Mouse (Mus musculus) ovary, postnatal 10 days (tissue): ENCODE measurements at regions not wholly inside any gene's neighbourhood (a gene's known extent, or its start where the extent isn't known, plus 50 kb on each side); places are given as distances from the start of the nearest gene placed in this dataset.
"Not testable (repeated sequence)": the region's sequence is repeated elsewhere in the genome, so short reads cannot be mapped to it uniquely, and the experiment has no call there.

Experiments used
- DNase-seq: peaks from one replicate; pipeline ENCODE4 v3.0.0; 2022; ENCODE audit warnings: low spot score

- DNase-seq = no peak
These were observed 55.2 kb downstream of the Rdh14 start for GRCm38 (mm10) chr12:10445738-10446137.

DNA sequence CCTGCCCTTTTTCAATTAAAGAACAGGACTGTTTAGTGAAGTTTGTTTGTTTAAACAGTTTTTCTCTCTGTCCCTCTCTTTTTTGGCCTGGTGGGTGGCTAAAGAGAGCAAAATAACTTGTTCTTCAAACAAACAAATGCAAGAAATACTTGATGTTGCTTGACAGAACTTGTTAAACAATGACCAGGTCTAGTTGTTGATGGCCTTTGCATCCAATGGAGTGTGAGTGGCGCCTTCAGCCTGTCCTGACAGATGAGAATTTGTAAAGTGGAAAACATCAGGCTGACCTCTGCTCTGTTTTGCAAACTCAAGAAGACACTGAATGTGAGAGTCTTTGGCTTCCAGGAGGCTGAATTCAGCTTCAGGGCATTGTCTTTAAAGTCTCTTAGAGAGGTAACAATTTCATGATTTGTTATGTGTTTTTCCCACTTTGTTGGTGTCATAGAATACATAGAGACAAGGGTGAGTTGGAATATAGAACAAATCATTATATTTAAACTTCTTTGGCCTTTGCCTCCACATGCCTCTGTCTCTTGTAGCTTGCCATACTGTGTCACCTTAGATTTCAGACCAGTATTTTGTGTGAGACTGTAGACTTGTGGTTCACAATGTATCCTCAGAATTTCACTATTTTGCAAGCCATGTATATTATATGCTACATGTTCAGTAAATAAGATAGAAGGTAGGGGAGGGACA, 67.5 kb downstream of the Rdh14 start:
- DNase-seq = no peak

GRCm38 (mm10) chr12:10461796-10462195, 71.2 kb downstream of the Rdh14 start:
- DNase-seq = no peak

GRCm38 (mm10) chr12:10462956-10463355, 72.4 kb downstream of the Rdh14 start:
- DNase-seq = no peak

DNA sequence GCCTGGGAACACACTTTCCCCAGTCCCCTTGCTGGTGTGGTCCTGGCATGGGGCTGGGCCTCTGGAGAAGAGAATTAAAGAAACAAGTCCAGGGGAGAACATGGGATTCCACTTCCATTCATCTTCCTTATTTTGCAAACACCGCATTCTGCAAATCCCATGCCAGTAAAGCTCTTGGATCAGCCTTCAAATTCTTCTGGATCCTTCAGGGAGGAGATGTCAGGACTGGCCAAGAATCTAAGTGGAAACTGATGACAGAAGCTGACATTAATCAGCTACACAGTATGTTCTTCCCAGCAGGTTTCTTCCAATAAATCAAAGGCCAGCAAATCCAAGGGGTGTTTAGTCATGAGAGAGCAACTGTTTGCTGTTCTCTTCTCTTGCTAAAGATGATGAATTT, 83.4 kb downstream of the Rdh14 start:
- DNase-seq = no peak

DNA sequence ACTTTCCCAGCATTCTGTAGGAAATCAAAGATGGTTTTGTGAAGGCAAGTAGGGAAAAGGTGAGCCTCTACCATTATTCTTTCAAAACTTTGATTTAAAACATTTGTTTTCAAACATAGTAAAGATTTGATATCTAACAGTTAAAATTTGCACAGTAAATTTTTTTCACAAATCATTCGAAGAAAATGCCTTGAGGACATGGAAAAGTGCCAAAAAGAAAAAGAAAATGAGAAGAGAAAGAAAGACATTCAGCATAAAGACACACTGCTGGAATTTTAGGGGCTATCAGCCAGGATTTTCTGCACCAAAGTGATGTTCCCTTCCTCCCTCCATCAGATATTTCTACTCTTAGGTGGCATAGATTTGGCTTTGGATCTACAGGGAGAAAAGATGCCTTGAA, 90.2 kb downstream of the Rdh14 start:
- DNase-seq = no peak

DNA sequence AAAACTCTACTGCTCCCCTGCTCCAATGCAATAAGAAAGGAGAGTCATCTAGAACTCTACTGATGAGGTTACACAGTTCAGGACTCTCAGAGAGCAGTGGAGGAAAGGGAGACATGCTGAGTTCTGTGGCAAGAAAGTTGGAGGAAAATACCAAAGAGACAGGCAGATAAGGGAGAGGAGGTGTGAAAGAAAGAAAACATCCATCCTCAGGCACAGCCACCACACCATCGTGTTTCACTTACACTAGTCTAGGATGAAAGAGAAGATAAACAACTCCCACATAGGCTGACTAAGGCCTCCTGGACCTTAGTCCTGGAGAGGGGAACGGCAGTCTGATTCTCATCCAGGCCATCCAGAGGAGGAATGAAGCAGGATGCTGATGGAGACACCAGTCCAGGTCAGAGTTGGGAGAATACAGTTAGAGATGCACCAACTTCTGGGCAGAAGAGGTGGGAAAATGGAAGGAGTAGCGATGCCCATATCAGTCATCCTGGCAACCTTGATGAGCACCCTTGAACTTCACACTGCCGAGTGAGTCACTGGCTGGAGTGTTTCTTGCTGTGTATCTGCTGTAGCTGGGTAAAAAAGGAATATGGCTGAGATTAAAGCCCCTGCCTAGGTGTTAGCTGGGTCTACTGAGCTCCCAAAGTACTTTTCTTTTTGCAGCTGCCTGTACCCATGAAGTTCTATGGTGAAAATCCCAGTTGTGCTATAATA, 91.9 kb downstream of the Rdh14 start:
- no peak for DNase-seq

DNA sequence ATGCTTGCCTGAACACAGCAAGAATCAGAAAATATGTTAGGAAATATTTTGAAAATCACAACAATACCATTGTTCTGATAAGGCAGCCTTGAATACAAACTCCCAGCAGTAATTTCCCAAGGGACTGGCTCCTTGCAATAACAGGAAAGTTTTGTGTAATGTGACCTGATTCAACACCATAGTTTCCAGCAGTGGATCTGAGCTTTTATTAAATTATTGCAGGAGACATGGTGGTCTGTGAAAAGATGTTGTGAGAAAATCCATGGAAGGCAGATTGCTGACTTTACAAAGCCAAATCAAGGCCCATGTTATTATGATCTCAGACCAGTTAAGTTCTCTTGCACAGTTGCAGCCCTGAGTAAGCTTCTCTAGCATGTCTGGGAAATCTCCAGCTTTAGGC, 116.1 kb downstream of the Rdh14 start:
- no peak for DNase-seq

- DNase-seq = no peak
These were observed 123.0 kb downstream of the Rdh14 start for GRCm38 (mm10) chr12:10513526-10513925.

GRCm38 (mm10) chr12:10514278-10514677, 123.7 kb downstream of the Rdh14 start:
- DNase-seq = no peak

DNA sequence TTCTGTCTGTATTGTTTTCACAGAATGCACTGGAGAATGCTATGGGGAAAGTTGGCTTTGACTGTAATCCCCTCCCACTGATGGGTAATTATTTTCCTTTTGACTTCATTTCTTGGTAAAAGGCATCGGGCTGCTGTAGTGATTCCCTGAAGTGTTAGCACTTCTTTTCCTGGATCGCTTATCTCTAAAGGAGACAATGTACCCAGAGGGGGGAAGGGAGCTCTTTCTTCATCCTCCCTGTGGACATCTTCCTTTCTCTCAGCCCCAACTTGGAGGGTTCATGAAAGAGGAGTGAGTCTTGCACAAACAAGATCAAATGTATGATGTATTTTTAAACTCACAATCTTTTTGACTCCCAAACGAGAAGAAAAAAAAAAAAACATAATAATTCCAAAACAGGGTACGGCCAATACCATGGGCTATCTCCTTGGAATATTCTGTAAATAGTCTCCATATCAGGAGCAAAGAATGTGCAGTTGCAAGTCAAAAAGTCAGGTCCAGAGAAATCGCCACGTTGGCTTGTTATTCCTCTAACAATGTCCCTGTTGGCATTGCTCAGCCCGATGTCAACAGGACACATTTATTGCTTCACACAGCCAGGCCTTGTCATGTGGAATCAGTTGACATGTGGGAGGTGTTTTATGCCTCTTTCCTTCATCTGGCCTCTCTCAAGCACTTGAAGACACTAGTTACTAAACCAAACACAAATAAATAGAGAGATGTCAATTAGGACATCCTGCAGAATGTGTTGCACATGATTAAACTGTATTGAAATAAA, 134.1 kb downstream of the Rdh14 start:
- no peak for DNase-seq

DNA sequence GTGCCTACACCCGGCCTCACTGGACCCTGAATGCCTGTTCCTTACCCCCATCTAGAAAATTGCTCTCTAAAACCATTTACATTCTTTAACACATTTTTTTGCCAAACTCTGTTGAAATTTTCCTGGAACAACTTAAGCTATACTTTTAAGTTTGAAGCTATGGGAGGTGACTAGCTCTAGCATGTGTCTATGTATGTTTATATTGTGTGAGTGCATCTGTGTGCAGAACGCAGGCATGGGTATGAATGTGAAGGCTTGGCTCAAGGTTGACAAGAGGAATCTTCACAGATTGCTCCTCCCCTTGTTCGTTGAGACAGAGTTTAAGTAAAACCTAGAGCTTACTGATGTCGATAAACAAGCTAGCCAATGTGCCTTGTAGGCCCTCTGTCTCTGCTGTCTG, 135.4 kb downstream of the Rdh14 start:
- DNase-seq = no peak

- DNase-seq = no peak
These were observed 138.5 kb downstream of the Rdh14 start for GRCm38 (mm10) chr12:10529077-10529476.

GRCm38 (mm10) chr12:10530996-10531395, 140.4 kb downstream of the Rdh14 start:
- no peak for DNase-seq

- DNase-seq = no peak
These were observed 143.4 kb downstream of the Rdh14 start for GRCm38 (mm10) chr12:10533971-10534370.

GRCm38 (mm10) chr12:10536239-10536638, 145.7 kb downstream of the Rdh14 start:
- no peak for DNase-seq

DNA sequence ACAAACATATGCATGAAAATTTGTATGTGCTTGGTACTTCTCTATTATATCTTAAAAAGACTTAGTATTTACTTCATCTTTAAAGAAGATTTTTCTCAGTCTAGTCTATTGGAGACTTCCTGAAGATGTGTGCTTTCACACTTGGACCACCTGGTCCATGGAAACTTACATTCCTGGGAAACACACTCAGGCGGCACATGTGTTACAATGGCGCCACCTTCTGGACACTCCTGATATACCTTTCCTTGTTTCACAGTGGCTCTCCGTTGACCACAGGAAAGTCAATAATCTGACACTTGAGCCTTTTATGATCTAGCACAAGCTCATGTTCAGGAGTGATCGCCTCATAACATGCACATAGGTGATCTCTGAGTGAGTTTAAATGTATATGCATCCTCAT, 146.5 kb downstream of the Rdh14 start:
- DNase-seq = peak; percentile 21

- DNase-seq = no peak
These were observed 159.1 kb downstream of the Rdh14 start for GRCm38 (mm10) chr12:10549481-10550201.

GRCm38 (mm10) chr12:10554701-10555100, 164.1 kb downstream of the Rdh14 start:
- not testable (repeated sequence) for DNase-seq

- no peak for DNase-seq
These were observed 172.4 kb downstream of the Rdh14 start for GRCm38 (mm10) chr12:10562966-10563365.

- DNase-seq = no peak
These were observed 177.3 kb downstream of the Rdh14 start for GRCm38 (mm10) chr12:10567881-10568280.

DNA sequence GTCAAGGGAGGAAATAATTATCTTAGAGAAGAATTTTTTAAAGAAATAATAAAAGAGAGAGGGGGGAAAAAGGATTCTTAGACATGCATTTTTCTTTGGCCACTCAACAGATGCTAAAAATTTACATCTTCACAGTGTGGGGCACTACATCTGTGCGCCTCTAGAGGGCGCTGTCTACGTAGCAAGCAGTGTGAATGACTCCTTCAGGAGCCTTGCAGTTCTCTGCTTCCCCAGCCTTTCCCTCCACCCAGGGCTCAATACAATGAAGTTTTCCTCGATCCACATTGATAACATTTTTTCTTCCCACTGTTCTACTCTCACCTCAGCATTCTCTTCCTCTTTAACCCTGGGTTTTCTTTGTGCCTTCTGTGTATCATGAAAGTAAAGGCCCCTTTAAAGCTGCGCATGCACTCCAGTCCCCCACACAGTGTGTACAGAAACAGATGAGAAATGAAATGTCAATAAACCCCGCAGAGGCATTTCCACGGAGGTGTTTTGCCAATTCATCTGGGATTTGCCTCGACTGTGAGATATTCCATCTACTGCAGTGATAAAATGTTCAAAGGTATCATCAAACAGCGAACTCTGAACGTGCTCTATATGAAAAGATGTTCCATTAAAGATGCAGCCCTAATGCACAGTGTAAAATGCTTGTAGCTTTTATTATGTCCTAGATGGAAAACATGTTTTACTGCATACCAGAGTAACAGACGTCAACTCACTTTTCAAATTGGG, 181.2 kb downstream of the Rdh14 start:
- no peak for DNase-seq
